Mouse (Mus musculus): ENCODE measurements around the gene Dgkh.

DNA sequence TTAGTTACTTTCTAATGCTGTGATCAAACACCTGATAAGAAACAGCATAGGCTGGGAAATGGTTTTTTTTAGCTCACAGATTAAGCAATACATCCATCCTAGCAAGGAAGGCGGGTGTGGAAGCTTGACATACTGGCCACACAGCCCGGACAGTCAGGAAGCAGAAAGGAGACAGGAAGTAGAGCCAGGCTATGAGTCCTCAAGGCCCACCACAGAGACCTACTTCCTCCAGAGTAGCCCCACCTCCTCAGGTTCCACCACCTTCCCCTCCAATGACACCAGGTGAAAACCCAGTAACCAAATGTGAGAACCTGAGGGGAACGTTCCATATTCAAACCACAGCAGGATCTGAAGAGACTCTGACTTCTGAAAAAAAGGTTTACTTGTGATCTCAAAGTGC is 53.6 kb downstream of the Dgkh start:
- no peak for TF ChIP-seq ZNF384 (IDR thresholded peaks at IDR 0.05; ENCODE audit: low read depth, low read length)
- no peak for TF ChIP-seq ZC3H11A (IDR thresholded peaks at IDR 0.05; ENCODE audit: borderline replicate concordance, low read depth, low read length)

Data from ES-E14 (cell line).